Mouse (Mus musculus): ENCODE measurements at regions not wholly inside any gene's neighbourhood (a gene's known extent, or its start where the extent isn't known, plus 50 kb on each side); places are given as distances from the start of the nearest gene placed in this dataset.

DNA sequence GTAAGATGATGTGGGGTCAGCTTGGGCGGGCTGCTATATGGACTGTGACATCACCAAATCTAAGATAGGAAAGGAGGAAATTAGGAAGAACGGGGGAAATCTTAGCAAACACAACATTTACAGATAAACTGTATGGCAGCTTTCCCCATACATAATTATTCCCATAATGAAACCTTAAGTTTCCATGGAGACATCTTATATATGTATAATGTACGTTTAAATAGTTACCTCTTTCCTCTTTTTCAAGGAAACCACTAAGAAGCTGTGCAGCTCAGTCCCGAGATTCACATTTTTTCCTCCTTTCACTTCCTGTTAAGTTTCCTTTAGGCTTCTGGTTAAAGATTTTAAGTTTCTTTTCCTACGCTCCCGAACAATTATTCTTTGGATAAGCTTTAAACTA, 175.1 kb upstream of the Thbs1 start:
- TF ChIP-seq CTCF (IDR thresholded peaks at IDR 0.05; ENCODE audit: low read depth, low read length) (no peak), POLR2A (IDR thresholded peaks at IDR 0.05; ENCODE audit: borderline replicate concordance, low read depth, low read length) (no peak)
